Mouse (Mus musculus) embryonic fibroblast, embryonic 13.5 days (primary cell): Measurements from ENCODE around the gene Notch3.

Experiments
- CTCF ChIP-seq: IDR thresholded peaks from 2 replicates; pipeline ENCODE4 v1.5.1; 2011; ENCODE audit warnings: mild to moderate bottlenecking, control low read depth, low read length, moderate library complexity, borderline replicate concordance; ENCODE audit not compliant: insufficient read depth
- POLR2A ChIP-seq: IDR thresholded peaks from 2 replicates; pipeline ENCODE4 v1.6.1; 2011; ENCODE audit warnings: low read depth, mild to moderate bottlenecking, control low read depth, low read length, moderate library complexity

- TF ChIP-seq CTCF: no peak
- TF ChIP-seq POLR2A: no peak
Measured at GRCm38 (mm10) chr17:32123545-32123944, 43.1 kb downstream of the Notch3 start.
